In the genomic region with DNA sequence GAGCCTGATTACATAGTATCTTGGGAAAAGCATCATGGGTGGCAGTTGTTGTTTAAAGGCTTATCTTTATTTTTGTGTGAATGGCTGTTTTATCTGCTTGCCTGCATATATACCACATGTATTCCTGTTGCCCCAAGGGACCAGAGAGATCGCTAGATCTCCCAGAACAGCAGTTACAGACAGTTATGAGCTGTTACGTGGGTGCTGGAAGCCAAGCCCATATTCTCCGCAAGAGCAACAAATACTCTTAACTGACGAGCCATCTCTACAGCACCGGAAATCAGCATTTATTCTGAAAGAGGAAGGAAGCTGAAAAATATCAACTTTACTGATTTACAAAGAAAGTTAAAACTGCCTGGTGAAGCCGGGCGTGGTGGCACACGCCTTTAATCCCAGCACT, we compare ENCODE assay signal across 13 mouse cellular contexts.
DNase-seq lines count a peak whose midpoint lies in the region; ATAC-seq and TF ChIP-seq lines count a peak whose summit lies in the region.
"Had no signal": no experiment of that assay in that cellular context is flagged by ENCODE, and none has a peak within 500 bp of the region (broad histone marks: within the 10 kb centered on the region; RNA-seq: fewer than 3 reads in every experiment).

No protein-coding gene starts in this region.

- in situ Hi-C loops in CH12.LX (cut with MboI; ENCODE audit: low pct_ligation_motif_present, low pct_unique_long_range_greater_than_20kb, low sequenced_read_pairs) = no loop called here

- H3K9me3 ChIP-seq in CH12.LX (replicated peaks; ENCODE audit: low read length) = no peaks in the 10 kb centered on the region
- H3K9me3 ChIP-seq in liver, embryonic 13.5 days (replicated peaks) = no peaks in the 10 kb centered on the region
- H3K9me3 ChIP-seq in hindbrain, postnatal 0 days (ENCODE audit: low read length) = no peaks in the 10 kb centered on the region
- H3K9me3 ChIP-seq: forebrain, embryonic 10.5 days; hindbrain, embryonic 10.5 days; lung, embryonic 15.5 days; midbrain, embryonic 15.5 days had no signal

- no peaks in the 10 kb centered on the region for H3K79me2 ChIP-seq in CH12.LX (replicated peaks; ENCODE audit: control insufficient read depth, extremely low read depth, insufficient read depth, poor library complexity, severe bottlenecking)

- peaks cover 6 to 34% of the 10 kb centered on the region in 2 experiments for H3K4me1 ChIP-seq in CH12.LX (ENCODE audit: control insufficient read depth in 1 of 2, insufficient read depth in 2 of 2)
- H3K4me1 ChIP-seq in bone marrow macrophage, adult 2 months (ENCODE audit: control insufficient read depth, insufficient read depth, low read length) = peaks cover 41% of the 10 kb centered on the region
- peaks cover 75% of the 10 kb centered on the region for H3K4me1 ChIP-seq in liver, embryonic 13.5 days (replicated peaks)
- 0 out of 2 replicates have a peak, but pooled peaks cover 4% of the 10 kb centered on the region for H3K4me1 ChIP-seq in small intestine, adult 2 months (ENCODE audit: control insufficient read depth, insufficient read depth, insufficient read length, low read length)
- H3K4me1 ChIP-seq in hindbrain, postnatal 0 days (ENCODE audit: insufficient read depth, low read length) = no peaks in the 10 kb centered on the region
- H3K4me1 ChIP-seq: hindbrain, embryonic 10.5 days; lung, embryonic 15.5 days; midbrain, embryonic 15.5 days had no signal

- TF ChIP-seq POLR2A in CH12.LX (IDR thresholded peaks at IDR 0.05; ENCODE audit: low read depth, low read length) = no peak
- no peak for TF ChIP-seq POLR2A in bone marrow macrophage, adult 2 months (IDR thresholded peaks at IDR 0.05; ENCODE audit: borderline replicate concordance, low read depth, low read length)
- no peak for TF ChIP-seq POLR2A in small intestine, adult 2 months (IDR thresholded peaks at IDR 0.05; ENCODE audit: low read depth, low read length)

- no peaks in the 10 kb centered on the region for H3K27me3 ChIP-seq in CH12.LX (replicated peaks)
- H3K27me3 ChIP-seq in liver, embryonic 13.5 days = no peaks in the 10 kb centered on the region
- no peaks in the 10 kb centered on the region for H3K27me3 ChIP-seq in small intestine, adult 2 months (ENCODE audit: control insufficient read depth, insufficient read depth, low read length)
- H3K27me3 ChIP-seq in hindbrain, postnatal 0 days (ENCODE audit: insufficient read depth, low read length) = no peaks in the 10 kb centered on the region
- H3K27me3 ChIP-seq: lung, embryonic 15.5 days; midbrain, embryonic 15.5 days had no signal

- no peak overlapping the region for H3K4me3 ChIP-seq in CH12.LX (replicated peaks in 1 of 3; ENCODE audit: low read depth in 2 of 3, low read length in 2 of 3, poor library complexity in 1 of 3)
- H3K4me3 ChIP-seq in bone marrow macrophage, adult 2 months (ENCODE audit: insufficient read depth, low read length) = no peak overlapping the region
- no peak overlapping the region for H3K4me3 ChIP-seq in liver, embryonic 13.5 days (replicated peaks)
- H3K4me3 ChIP-seq in small intestine, adult 2 months (ENCODE audit: low read depth, low read length) = no peak overlapping the region
- no peak overlapping the region for H3K4me3 ChIP-seq in hindbrain, postnatal 0 days (ENCODE audit: low read length)
- H3K4me3 ChIP-seq: forebrain, embryonic 10.5 days; hindbrain, embryonic 10.5 days; lung, embryonic 15.5 days; midbrain, embryonic 15.5 days had no signal

- DNase-seq in CH12.LX (ENCODE audit: extremely low read depth) = peak; percentile 43
- DNase-seq in liver, embryonic 13.5 days = peak; percentile 50
- DNase-seq in hindbrain, postnatal 0 days (ENCODE audit: low spot score) = no peak
- no peak for DNase-seq in gastrocnemius, postnatal 10 days
- DNase-seq in retina, embryonic 14.5 days (ENCODE audit: low spot score) = no peak
- DNase-seq: gastrocnemius, postnatal 14 days; kidney, postnatal 14 days had no signal

- H3K4me2 ChIP-seq in CH12.LX (ENCODE audit: insufficient read depth, low read depth, poor library complexity, severe bottlenecking) = no peak overlapping the region
- H3K4me2 ChIP-seq in liver, embryonic 13.5 days = no peak overlapping the region
- H3K4me2 ChIP-seq in hindbrain, postnatal 0 days (ENCODE audit: low read depth, low read length) = no peak overlapping the region
- H3K4me2 ChIP-seq: lung, embryonic 15.5 days; midbrain, embryonic 15.5 days had no signal

- TF ChIP-seq EP300 in CH12.LX (IDR thresholded peaks at IDR 0.05; ENCODE audit: low read length) = no peak

- H3K27ac ChIP-seq in CH12.LX (ENCODE audit: insufficient read depth, low read depth) = no peak overlapping the region
- H3K27ac ChIP-seq in bone marrow macrophage, adult 2 months (ENCODE audit: insufficient read depth, low read depth, low read length) = peak overlapping the region; percentile 100
- peak overlapping the region; percentile 86 for H3K27ac ChIP-seq in liver, embryonic 13.5 days
- peak overlapping the region; percentile 67; the same call in 1 of the 2 replicates for H3K27ac ChIP-seq in small intestine, adult 2 months (ENCODE audit: insufficient read depth, low read depth, low read length)
- H3K27ac ChIP-seq in hindbrain, postnatal 0 days = no peak overlapping the region
- H3K27ac ChIP-seq: forebrain, embryonic 10.5 days; hindbrain, embryonic 10.5 days; lung, embryonic 15.5 days; midbrain, embryonic 15.5 days had no signal

- no peak for TF ChIP-seq RAD21 in CH12.LX (IDR thresholded peaks at IDR 0.05; ENCODE audit: low read depth, low read length)

- H3K9ac ChIP-seq in CH12.LX (ENCODE audit: insufficient read depth, low read depth) = no peak overlapping the region
- H3K9ac ChIP-seq in liver, embryonic 13.5 days = peak overlapping the region; percentile 0; the same call in 1 of the 2 replicates
- no peak overlapping the region for H3K9ac ChIP-seq in hindbrain, postnatal 0 days (replicated peaks; ENCODE audit: low read length)
- H3K9ac ChIP-seq: lung, embryonic 15.5 days; midbrain, embryonic 15.5 days had no signal

- dilution Hi-C loops in CH12.LX (cut with MboI; ENCODE audit: extremely low pct_ligation_motif_present, extremely low pct_unique_long_range_greater_than_20kb, low sequenced_read_pairs) = no loop called here

- no peak for TF ChIP-seq CTCF in CH12.LX (conservative IDR thresholded peaks at IDR 0.05 in 1 of 2, IDR thresholded peaks at IDR 0.05 in 1 of 2; ENCODE audit: low read depth in 2 of 2, low read length in 2 of 2)
- TF ChIP-seq CTCF in bone marrow macrophage, adult 2 months (IDR thresholded peaks at IDR 0.05; ENCODE audit: low read depth, low read length) = no peak
- no peak for TF ChIP-seq CTCF in small intestine, adult 2 months (IDR thresholded peaks at IDR 0.05; ENCODE audit: extremely low read depth, insufficient read length, insufficient replicate concordance, low read depth, low read length)
- TF ChIP-seq CTCF in hindbrain, postnatal 0 days (IDR thresholded peaks at IDR 0.05; ENCODE audit: low read depth) = no peak

- peaks cover 0 to 7% of the 10 kb centered on the region in 2 experiments for H3K36me3 ChIP-seq in CH12.LX (replicated peaks in 1 of 2; ENCODE audit: control insufficient read depth in 1 of 2, insufficient read depth in 1 of 2, low read length in 1 of 2)
- H3K36me3 ChIP-seq in liver, embryonic 13.5 days = no peaks in the 10 kb centered on the region
- no peaks in the 10 kb centered on the region for H3K36me3 ChIP-seq in small intestine, adult 2 months (ENCODE audit: control insufficient read depth, insufficient read depth, low read length)
- H3K36me3 ChIP-seq in hindbrain, postnatal 0 days (ENCODE audit: insufficient read depth, low read length) = no peaks in the 10 kb centered on the region
- H3K36me3 ChIP-seq: forebrain, embryonic 10.5 days; hindbrain, embryonic 10.5 days; lung, embryonic 15.5 days; midbrain, embryonic 15.5 days had no signal

- WGBS in liver, embryonic 13.5 days (ENCODE audit: insufficient replicate concordance) = 16% methylated on average over 8 of the region's 8 CpGs
- 80% methylated on average over 8 of the region's 8 CpGs for WGBS in small intestine, adult 2 months
- 88% methylated on average over 8 of the region's 8 CpGs for WGBS in hindbrain, postnatal 0 days

- peak; percentile 89 for ATAC-seq in liver, embryonic 13.5 days (ENCODE audit: low read depth)
- no peak for ATAC-seq in hindbrain, postnatal 0 days
- ATAC-seq: midbrain, embryonic 15.5 days had no signal

TF ChIP-seq in CH12.LX, 34 proteins besides CTCF, POLR2A, EP300 and RAD21:
- no peak for TF ChIP-seq ZC3H11A (IDR thresholded peaks at IDR 0.05; ENCODE audit: low read depth, low read length)
- TF ChIP-seq MEF2A (IDR thresholded peaks at IDR 0.05; ENCODE audit: borderline replicate concordance, low read depth, low read length) = no peak
- no peak for TF ChIP-seq ZKSCAN1 (IDR thresholded peaks at IDR 0.05; ENCODE audit: borderline replicate concordance, low read depth, low read length)
- no peak for TF ChIP-seq UBTF (IDR thresholded peaks at IDR 0.05; ENCODE audit: low read depth, low read length)

Comparison
In these comparisons a context has a peak if more than half of its experiments do, and no peak if none do; other contexts are left out.
1. DNase-seq: peak in CH12.LX (single experiment) and liver, embryonic 13.5 days (single experiment); none in hindbrain, postnatal 0 days (single experiment), gastrocnemius, postnatal 10 days (single experiment) and retina, embryonic 14.5 days (single experiment).
2. H3K27ac ChIP-seq: peak in bone marrow macrophage, adult 2 months (single experiment), liver, embryonic 13.5 days (single experiment) and small intestine, adult 2 months (single experiment); none in CH12.LX (single experiment) and hindbrain, postnatal 0 days (single experiment).